Mouse (Mus musculus) erythroblast, embryonic 14.5 days (primary cell): Measurements from ENCODE around the gene Cbll1.

ENCODE experiments used
- GATA1 ChIP-seq: IDR thresholded peaks from 2 replicates; pipeline ENCODE4 v1.6.1; 2012; ENCODE audit warnings: low read length, inconsistent platforms, mixed read lengths
- TAL1 ChIP-seq: IDR thresholded peaks from 3 replicates; pipeline ENCODE4 v1.6.1; 2012; ENCODE audit warnings: low read length, inconsistent platforms, mixed read lengths

- TF ChIP-seq GATA1: no peak
- TF ChIP-seq TAL1: no peak
Measured at GRCm38 (mm10) chr12:31437791-31438190, 61.6 kb downstream of the Cbll1 start.
